Mouse (Mus musculus) liver, embryonic 14 days (tissue): Measurements from ENCODE around the gene Klhdc10. TPM values are rescaled to one million over a fixed set of nuclear protein-coding genes. Genes with fewer than 3 reads are reported as not detected.

Source experiments
- polyA plus RNA-seq: library from polyadenylated mRNA; depleted of rRNA; stranded (reverse); fragments of >200 nt; gene quantifications from 2 replicates; pipeline ENCODE4 v1.2.3, GENCODE M21; 2012; rRNA removed

The Klhdc10 gene
- 10.8 and 14.6 TPM in 2 replicates for polyA plus RNA-seq

DNA sequence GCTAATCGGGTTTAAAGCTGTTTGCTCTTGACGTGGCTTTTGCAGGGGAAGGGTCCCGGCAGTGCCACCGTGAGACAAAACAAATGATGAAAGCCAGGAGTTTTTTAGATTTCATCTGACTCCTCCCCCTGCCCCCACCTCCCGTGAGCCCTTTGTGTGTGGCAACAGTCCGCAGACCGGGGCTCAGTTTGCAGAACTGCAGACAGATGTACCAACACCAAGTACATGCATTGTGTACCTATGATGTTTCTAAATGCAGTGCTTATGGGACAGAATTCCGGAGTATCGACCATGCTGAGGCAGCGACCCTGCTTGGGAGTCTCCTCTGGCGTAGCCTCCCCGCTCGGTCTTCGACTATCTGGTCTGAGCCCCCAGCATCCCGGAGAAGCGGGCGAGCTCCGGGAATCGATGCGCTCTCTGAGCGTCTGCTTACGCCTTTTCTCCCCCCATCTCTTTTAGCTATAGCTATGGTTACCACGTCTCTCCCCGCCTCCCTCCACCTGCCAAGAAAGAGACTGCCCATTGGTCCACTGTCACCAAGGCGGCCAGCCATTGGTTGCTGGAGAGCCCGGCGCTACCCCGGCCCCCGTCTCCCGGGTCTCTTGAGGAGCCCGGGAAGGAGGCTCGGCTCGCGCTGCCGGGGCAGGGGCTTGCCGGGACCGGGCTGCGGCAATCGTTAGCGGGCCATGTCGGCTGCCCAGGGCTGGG, at the start of gene Klhdc10:
Klhdc10 (plus strand) TSS at position 561 of the 708 bp plus-strand sequence.

DNA sequence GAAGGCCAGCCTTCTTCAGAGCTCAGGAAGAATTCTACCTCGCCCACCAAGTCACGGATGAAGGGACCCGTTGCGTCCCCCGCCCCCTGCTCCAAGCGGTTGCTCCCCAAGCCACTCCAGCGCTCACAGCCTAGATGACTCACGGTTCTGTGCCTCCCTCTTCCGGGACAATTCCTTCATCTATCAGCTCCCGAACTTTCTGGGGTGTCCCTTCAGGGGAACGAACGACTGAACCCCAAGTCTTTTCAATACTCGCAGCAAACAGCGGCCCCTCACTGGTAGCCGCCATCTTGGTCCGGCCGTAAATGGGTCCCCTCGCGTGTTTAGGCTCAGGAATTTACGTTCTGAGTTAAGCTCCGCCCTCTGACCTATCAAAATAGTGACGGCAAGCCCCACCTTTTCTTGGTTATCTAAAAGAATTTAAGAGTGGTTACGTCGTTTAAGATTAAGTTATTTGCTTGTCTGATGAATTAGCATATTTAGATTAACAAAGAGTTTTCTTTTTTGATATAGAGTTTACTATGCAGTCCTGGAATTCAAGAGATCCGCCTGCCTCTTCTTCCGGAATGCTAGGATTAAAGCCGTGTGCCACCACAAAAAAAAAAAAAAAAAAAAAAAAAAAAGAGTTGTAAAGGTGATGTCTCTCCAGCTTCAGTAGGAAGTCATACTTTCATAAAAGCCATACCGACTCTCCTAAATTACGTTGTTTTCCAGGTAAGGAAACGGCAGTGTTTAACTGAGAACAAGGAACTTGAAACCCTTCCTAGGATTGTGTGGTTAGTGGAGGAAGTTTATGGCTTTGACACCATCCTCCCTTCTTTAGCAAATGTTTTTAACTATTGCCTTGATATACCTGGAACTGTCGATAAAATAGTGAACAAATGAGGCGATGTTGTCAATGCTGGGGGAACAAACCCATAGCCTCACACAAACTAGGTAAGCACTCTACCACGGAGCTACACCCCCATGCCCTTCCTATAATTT, 10.7 kb upstream of the Klhdc10 start, which contains the start of gene Zc3hc1:
Zc3hc1 (minus strand) TSS at position 315 of the 984 bp plus-strand sequence.

Other genes starting within 250 kb of the Klhdc10 start
- 17.7 and 21.4 TPM in 2 replicates for gene Ube2h, start 97.3 kb upstream of the Klhdc10 start, polyA plus RNA-seq
- 11.7 and 14.9 TPM in 2 replicates for gene Zc3hc1, start 10.8 kb upstream of the Klhdc10 start, polyA plus RNA-seq
- 16.6 and 19.7 TPM in 2 replicates for gene Tmem209, start 107.9 kb downstream of the Klhdc10 start, polyA plus RNA-seq
- 0.08 and 0.09 TPM in 2 replicates for gene Ssmem1, start 108.0 kb downstream of the Klhdc10 start, polyA plus RNA-seq
- gene Cpa2, start 139.7 kb downstream of the Klhdc10 start, polyA plus RNA-seq: 0.21 and 0.70 TPM in 2 replicates
- 0.02 and 0.10 TPM in 2 replicates for gene Cpa4, start 166.5 kb downstream of the Klhdc10 start, polyA plus RNA-seq
- 0.08 TPM in 1 of 2 replicates, not detected in the other for gene Cpa5, start 209.1 kb downstream of the Klhdc10 start, polyA plus RNA-seq
- 0.81 and 1.3 TPM in 2 replicates for gene Cpa1, start 237.3 kb downstream of the Klhdc10 start, polyA plus RNA-seq